Mouse (Mus musculus): ENCODE measurements at regions not wholly inside any gene's neighbourhood (a gene's known extent, or its start where the extent isn't known, plus 50 kb on each side); places are given as distances from the start of the nearest gene placed in this dataset.

DNA sequence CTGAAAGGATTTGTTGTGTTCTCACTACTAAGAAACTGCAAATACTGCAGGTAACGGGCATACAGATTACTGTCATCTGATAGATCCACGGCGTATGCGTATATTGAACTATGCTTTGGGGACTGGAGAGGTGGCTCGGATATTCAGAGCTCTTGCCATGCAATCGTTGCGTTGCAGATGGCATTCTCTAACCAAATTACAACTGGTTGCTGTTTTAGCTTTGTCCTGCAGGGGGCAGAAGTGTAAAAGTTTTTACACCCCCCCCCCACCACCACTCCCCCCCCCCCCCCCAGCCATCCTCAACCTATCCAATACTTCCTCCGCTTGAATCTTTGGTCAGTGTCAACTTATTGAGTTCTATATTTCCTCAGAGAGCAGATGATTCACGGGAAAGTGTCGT is 51.6 kb upstream of the Mon1b start:
- no peak overlapping the region for H3K4me2 ChIP-seq (ENCODE audit: low read length)
- H3K9ac ChIP-seq (ENCODE audit: low read depth, low read length) = no peak overlapping the region
- WGBS = 75% methylated on average over 10 of the region's 10 CpGs
- H3K4me1 ChIP-seq (ENCODE audit: control insufficient read depth, insufficient read depth, low read depth, low read length) = peaks cover 5% of the 10 kb centered on the region
- no peaks in the 10 kb centered on the region for H3K9me3 ChIP-seq (ENCODE audit: control insufficient read depth, low read length)
- no peak for ATAC-seq
- no peak overlapping the region for H3K4me3 ChIP-seq (ENCODE audit: low read length)
- H3K27me3 ChIP-seq (replicated peaks; ENCODE audit: control insufficient read depth, insufficient read depth, low read length) = no peaks in the 10 kb centered on the region
- no peak overlapping the region for H3K27ac ChIP-seq (ENCODE audit: low read depth, low read length)
- no peaks in the 10 kb centered on the region for H3K36me3 ChIP-seq (ENCODE audit: control insufficient read depth, insufficient read depth, low read length)

Measured in hindbrain, embryonic 16.5 days (tissue).